Mouse (Mus musculus) heart, adult 2 months (tissue): ENCODE measurements around the gene Aktip.

Source experiments
- CTCF ChIP-seq: fragments of 200-600 bp; IDR thresholded peaks from 2 replicates; pipeline ENCODE4 v1.8.1; 2022; ENCODE audit warnings: antibody characterized with exemption, mild to moderate bottlenecking, moderate library complexity
- EP300 ChIP-seq: fragments of 200-500 bp; IDR thresholded peaks from 2 replicates; pipeline ENCODE4 v1.6.1; 2011; ENCODE audit warnings: low read depth, low read length, control low read depth; ENCODE audit not compliant: insufficient read depth
- POLR2A ChIP-seq: fragments of 200-500 bp; IDR thresholded peaks from 2 replicates; pipeline ENCODE4 v1.6.1; 2011; ENCODE audit warnings: mild to moderate bottlenecking, low read depth, low read length, control low read depth; ENCODE audit not compliant: insufficient read depth

DNA sequence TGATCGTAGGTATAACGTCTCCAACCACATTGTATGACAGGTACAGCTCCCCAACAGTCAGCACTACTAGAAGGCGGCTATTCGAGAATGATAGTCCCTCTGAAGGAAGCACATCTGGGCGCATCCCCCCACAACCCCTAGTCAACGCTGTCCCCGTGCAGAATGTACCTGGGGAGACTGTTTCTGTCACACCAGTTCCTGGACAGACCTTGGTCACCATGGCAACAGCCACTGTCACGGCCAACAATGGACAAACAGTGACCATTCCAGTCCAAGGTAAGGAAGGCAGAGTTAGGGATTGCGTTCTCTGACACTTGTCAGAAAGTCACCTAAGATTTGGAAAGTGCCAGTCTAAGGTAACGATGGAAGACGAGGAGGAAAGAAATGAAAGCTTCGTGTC lies 93.5 kb downstream of the Aktip start:
- TF ChIP-seq EP300 (no peak), CTCF (no peak), POLR2A (no peak)
